Mouse (Mus musculus): ENCODE measurements around the gene Klb.

The Klb gene

DNA sequence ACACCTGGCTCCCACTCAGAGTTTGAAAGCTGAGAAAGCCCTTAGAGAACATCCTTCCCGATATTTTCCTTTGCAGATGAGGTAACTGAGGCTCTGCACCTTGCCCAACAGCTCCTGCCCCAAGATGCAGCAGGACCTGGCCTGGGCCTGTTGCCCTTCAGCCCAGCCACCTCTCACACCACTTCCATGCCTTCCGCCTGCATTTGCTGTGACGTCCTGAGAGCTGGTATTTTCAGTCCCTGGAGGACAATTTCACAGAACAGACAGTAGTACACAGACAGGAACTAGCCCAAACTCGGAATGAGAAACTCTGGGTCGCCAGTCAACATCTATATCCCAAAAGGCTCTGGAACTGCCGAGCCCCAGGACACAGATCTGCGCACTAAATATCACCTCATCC, 26.6 kb downstream of the Klb start:
- no peak for DNase-seq (ENCODE audit: low spot score)

DNA sequence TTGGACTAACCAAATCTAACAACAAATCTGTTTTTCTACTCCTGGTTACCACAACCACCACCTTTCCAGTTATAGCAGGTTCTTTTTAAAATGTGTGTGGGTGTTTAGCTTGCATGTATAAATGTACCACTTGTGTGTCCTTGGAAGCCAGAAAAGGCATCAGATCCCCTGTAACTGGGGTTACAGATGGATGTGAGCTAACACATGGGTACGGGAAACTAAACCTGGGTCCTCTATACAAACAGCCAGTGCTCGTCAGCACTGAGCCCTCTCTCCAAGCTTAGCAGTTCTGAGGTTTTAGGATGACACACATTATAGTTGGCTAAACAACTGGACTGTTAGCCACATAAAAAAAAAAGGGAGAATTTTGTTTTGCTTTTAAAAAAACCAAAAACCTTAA, 37.6 kb downstream of the Klb start:
- no peak for DNase-seq (ENCODE audit: low spot score)

DNA sequence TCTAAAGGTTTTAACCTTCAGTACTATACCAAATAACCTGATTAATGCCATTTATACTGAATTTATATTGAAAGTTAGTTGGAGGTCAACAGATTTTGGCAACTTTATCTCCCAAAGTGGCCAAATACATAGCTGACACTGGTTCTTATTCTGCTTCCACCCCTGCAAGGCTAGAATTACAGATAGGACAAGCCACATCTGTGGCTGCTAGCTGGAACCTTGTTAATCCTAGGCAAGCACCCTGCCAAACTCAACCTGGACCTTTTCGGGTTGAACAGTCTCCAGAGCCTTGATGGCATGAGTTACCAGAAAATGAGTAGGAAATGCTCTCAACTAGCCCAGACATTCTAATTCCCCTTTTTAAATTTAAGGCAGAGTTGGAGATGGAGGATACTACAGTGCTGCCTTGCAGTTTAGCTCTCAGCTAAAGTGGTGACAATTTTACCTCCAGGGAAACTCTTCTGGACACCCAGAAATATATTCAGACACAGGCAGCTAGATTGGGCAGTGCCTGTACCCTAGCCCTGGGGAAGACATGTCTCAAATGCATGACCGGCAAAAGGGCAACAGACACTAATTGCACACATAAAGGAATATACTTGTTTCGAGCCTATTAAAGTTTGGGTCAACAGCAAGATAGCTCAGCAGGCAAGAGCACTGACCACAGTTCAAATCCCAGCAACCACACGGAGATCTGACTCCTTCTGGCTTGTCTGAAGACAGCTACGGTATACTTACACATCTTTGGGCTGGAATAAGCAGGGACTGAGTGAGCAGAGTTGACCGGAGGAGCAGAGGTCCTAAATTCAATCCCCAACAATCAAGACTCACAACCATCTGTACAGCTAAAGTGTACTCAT, 39.1 kb downstream of the Klb start:
- no peak for DNase-seq (ENCODE audit: low spot score)

DNA sequence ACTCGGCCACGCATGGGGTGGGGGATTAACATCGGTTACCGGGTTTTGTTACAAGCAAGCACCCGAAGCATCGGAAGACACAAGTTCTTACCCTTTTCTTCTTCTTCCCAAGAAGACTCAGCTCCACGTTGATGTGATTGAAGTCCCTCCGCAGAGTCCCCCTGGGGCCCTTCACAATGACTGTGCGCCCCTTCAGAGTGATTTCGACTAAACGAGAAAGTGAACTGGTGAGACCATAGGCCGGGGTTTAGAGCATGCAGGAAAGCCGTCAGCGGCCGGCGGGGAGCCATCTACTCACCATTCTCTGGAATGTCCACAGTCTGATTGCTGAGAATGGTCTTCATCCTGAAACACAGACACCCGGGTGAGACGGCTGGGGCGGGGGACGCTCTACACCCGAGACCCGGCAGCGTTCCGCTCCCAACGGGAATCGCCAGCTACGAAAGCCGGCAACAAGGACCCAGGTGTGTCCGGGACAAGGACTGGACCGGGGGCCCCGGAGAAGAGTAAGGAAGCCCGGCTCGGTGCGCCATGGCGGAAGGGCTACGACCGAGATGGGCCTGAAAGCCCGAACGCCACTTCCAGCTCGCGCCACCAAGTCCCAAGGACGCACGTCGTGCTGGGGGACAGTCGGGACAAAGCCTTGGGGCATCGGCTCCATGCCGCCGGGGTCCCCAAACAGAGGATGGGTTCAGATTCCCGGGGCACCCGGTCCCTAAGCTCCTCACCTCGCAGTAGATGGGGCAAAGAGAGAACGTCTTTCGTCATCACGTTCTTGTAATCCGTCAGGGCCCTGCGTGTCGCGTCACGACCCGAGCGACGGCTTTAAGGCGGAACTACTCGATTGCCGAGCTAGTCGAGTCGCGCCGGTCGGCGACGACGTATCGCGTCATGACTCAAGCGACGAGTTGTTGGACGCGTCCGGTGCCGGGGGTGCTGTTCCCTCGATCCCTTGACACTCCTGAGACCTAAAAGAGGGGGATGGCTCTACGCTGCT, 42.8 kb downstream of the Klb start, which contains the start of the genes Rpl9 and Lias:
TSS of gene Rpl9 (minus strand) at position 797 of the 997 bp plus-strand sequence.
TSS of gene Lias (plus strand) at position 850 of the 997 bp plus-strand sequence.
- peak; percentile 99 for DNase-seq (ENCODE audit: low spot score)

DNA sequence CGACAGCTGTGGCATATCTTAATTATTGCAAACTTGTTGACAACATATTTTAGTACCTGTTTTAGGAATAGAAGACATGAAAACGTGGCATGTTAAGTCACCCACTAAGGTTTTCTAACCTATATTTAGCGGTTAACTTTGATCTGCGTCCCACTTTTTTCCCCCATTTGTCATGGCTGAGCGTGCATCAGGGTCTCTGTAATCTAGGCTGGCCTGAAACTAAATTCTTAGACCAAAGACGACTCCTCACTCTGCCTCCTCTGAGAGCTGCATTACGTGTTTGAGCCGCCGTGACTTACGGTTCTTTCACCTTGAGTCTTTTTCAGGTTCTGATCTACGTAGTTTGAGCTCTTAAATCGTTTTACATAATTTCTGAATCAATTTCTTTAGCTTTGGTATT, 43.6 kb downstream of the Klb start:
- no peak for DNase-seq (ENCODE audit: low spot score)

DNA sequence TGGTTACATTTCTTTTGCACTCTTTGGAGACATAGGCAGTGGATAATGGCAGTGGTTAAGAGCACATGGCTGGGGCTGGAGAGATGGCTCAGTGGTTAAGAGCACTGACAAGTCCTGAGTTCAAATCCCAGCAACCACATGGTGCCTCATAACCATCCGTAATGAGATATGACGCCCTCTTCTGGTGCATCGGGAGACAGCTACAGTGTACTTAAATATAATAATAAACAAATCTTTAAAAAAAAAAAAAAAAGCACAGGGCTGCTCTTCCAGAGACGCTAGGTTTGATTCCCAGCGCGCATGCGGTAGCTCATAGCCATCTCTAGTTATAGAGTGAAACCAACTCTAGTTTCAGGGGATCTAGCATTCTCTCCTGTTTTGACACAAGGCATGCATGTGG, 46.3 kb downstream of the Klb start:
- no peak for DNase-seq (ENCODE audit: low spot score)

DNA sequence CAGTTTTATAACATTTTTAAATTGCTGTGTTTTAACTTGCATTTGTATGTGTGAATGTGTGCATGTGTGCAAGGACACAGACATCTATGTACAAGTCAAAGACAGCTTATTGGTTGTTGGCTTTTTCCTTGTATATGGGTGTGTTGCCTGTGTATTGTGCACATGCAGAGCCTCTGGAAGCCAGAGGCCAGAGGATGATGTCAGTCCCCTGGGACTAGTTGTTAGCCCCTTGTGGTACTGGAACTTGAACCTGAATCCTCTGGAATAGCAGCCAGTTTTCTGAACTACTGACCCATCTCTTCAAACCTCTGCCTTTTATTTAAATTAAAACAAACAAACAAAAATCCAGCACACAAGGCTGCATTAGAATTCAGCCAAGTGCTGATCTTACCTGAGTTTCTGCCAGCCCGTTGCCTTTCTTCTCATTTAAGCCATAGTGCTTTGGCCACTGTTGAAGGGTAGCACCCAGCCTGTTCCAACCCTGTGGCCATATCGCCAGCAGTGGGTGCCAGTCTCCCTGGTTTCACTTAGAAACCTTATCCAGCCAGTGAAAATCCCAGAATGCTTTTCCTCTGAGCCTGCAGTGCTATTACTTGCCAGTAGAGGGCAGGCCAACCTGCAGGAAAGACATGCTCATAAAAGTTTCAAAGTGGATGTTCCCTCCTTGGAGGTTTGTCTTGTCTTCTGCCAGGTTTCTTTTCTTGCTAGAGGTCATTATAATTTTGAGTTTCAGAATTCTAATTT, 53.3 kb downstream of the Klb start:
- DNase-seq (ENCODE audit: low spot score): peak; percentile 61

DNA sequence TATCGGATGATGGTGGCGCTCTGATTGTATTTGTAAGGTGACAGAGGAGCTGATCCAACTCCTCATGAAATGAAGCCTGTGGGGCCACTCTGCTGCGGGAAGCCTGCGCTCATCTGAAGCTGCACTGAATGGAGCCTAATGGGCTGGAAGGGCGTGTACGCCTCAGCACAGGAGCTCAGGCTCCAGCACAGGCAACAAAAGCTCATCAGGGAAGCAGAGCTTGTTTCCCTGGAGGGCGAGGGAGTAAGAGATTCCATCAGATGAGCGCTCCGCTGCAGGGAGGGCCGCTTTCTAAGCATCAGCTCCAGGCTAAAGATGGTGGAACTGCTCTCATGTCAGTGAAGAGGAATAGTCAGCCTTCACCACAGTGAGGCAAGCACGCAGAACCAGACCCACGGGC, 59.9 kb downstream of the Klb start:
- DNase-seq (ENCODE audit: low spot score): no peak

DNA sequence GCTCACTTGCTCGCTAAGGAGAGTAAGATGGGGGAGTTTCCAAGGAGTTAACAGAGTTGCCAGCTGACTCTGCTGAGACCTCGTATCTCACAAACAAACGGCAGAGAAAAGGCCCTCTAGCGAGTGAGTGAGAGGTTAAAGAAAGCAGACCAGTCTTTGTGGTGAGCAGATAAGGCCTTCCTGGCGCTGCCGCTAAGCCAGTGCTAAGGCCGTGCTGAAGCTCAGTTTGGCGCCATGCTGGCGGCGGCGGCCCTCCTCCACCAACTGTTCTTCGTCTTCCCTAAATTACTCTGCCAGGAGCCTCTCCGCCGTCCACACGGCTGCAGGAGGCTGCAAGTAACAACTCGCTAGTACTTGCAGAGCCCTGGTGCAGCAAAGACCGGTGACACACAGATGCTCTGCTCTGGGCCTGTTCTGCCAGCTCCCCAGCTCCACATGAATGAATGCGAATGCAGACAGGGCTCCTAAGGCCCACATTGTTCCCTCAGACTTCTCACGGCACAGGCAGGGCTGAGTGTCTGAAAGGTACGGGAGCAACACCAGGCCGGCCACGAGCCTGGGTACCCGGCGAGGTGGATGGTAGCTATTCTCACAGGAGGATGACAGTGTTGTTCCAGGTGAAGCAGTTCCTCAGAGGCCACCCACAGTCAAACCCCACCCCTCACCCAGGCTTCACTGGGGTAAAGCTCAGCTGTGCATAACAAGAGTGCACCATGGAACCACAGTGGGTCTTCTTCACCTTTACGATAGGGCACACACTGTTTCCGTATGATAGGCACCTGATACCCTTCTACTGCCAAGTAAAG, 67.7 kb downstream of the Klb start:
- DNase-seq (ENCODE audit: low spot score): no peak

DNA sequence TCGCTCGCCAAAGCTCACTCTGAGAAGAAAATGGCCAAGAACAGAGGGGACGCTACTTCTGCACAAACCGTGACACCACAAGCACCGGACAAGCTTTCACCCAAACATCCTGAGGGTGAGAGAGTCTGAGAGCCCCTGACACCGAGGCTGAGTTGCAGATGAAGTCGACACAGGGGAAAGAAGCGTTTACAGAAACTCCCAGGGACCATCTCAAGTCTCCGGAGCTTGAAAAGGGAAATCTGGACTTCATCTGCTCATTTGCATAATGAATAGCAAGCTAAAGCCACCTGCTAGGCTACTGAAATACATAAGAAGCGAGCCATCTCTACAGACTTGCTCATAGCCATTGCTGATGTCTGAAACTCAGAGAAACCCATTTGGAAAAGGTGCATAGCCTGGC, 71.0 kb downstream of the Klb start:
- no peak for DNase-seq (ENCODE audit: low spot score)

DNA sequence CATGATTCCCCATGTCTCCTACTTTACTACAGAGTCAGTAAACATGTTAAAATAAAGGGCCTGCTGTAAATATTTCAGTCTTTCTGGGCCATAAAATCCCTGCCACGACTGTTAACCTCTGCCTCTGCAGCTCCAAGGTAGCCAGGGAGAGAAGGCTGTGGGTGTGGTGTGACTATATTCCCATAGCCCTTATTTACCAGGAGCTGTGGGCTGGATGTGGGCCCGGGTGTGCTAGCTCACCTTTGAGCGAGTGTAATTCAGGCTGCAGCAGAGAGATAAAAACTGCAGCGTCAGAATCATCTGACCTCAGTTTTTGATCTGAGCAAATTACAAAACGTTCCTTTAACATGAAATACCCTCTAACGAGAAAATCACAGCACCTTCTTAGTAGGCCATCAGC, 72.7 kb downstream of the Klb start:
- no peak for DNase-seq (ENCODE audit: low spot score)

DNA sequence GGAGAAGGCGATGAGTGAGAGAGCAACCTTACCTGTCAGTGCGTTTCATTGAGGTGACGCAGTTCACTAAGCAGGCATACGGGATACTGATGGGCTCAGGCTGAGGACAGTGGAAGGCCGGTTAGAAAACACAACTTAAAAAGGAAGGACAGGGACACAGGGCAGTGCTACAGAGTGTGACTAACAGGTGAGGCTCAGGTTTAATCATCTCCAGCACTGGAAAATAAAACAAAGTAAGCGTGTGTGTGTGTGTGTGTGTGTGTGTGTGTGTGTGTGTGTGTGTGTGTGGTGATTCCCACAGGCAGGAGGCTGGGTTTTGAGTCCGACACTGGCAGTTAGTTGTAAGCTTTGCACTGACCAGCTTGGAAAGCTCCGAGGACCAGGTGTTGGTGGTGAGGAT, 74.7 kb downstream of the Klb start:
- DNase-seq (ENCODE audit: low spot score): no peak

DNA sequence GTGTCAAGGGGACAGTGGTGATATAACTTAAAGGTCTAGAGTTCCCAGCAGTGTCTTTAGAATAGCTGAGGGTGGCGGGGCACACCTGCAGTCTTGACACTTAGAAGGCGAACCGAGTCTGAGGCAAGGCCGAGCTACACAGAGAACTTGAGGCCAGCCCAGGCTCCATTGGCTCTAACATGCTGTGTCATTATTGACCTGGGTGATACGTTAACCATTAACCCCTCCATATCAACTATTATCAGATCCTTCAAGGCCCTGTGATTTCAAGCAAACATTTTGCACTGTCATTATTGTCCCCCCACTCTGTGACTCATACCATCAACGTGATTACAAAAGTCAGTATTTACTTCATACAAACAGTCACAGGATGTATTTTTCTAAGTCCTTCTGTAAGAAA, 76.1 kb downstream of the Klb start:
- no peak for DNase-seq (ENCODE audit: low spot score)

DNA sequence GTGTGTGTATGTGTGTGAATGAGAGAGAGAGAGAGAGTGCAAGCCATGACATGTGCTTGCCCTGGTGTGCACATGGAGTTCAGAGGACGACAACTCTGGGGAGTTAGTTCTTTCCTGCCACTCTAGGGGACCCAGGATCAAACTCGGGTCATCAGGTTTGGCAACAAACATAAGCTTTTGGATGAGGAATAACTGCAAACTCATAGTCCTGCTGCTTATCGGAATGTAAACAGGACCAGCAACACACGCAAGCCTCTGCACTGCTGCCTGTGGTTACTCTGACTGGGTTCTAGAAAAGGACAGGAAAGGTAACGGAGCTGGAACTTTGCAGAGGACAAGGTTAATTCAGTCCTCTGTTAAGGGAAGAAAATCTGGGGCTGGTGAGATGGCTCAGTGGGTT, 77.1 kb downstream of the Klb start:
- no peak for DNase-seq (ENCODE audit: low spot score)

DNA sequence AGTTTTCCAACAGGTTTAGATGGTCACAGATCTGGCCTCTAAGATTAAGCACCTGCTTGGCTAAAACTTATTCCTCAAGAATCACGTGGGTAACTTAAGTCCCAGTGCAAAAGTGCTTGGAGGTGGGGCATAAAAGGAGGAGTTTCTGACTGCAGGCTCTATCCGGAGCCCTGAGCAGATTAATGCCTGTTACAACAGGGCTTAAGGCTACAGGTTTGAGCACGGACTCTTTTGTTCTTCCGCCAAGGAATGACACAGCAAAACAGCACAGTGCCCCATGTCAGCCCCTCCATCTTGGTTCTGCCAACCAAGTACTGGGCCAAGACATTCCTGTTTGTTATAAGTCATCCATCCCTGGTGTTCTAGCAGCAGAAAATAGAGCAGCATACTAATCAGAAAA, 80.2 kb downstream of the Klb start:
- DNase-seq (ENCODE audit: low spot score): no peak

DNA sequence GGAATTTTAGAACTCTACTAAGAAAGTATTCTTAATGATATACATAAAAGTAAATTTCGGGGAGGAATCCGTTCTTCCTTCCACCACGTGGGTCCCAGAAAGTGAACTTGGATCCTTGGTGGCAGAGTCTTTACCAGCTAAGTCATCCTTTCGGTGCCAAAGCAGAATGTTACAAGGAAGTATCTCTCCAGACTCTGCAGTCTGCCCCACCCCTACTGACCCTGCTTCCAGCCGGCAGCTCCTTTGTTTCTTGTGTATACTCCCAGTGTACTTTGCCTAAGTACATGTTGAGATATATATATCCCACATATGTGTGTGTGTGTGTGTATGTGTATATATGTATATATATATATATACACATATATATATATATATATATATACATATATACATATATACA, 81.3 kb downstream of the Klb start:
- no peak for DNase-seq (ENCODE audit: low spot score)

Measured in ovary, postnatal 10 days (tissue).